Mouse (Mus musculus) CH12.LX (cell line): ENCODE measurements at regions not wholly inside any gene's neighbourhood (a gene's known extent, or its start where the extent isn't known, plus 50 kb on each side); places are given as distances from the start of the nearest gene placed in this dataset.

Source experiments
- DNase-seq: peaks from one replicate; pipeline ENCODE4 v3.0.0-alpha.2; 2013; ENCODE audit errors: extremely low read depth
- H3K27ac ChIP-seq: 2 replicates; pipeline ENCODE4 v1.5.1; 2012; ENCODE audit warnings: low read depth, mild to moderate bottlenecking, control low read depth, moderate library complexity; ENCODE audit not compliant: insufficient read depth
- H3K27me3 ChIP-seq: replicated peaks from 2 replicates; pipeline ENCODE3; 2012; ENCODE audit warnings: inconsistent platforms
- H3K36me3 ChIP-seq, 2 experiments: replicated peaks in 1 of 2; 2 replicates each; pipeline versions ENCODE3 to v1.6.1; 2012; ENCODE audit warnings: inconsistent platforms in 1 of 2, low read length in 1 of 2, mild to moderate bottlenecking in 1 of 2, mixed read lengths in 1 of 2, moderate library complexity in 1 of 2; ENCODE audit not compliant: control insufficient read depth in 1 of 2, insufficient read depth in 1 of 2
- H3K4me1 ChIP-seq, 2 experiments: 2 replicates each; pipeline ENCODE4 v1.6.1; 2012; ENCODE audit warnings: inconsistent platforms in 1 of 2, moderate library complexity in 1 of 2; ENCODE audit not compliant: insufficient read depth in 2 of 2, control insufficient read depth in 1 of 2
- H3K4me2 ChIP-seq: 2 replicates; pipeline ENCODE4 v1.6.1; 2012; ENCODE audit warnings: low read depth, mild to moderate bottlenecking, control low read depth; ENCODE audit not compliant: poor library complexity, insufficient read depth, severe bottlenecking
- H3K4me3 ChIP-seq, 3 experiments: fragments of 150-350 bp in 1 of 3; sonication (generic) in 1 of 3; replicated peaks in 1 of 3; 2 replicates each; pipeline versions ENCODE3 to v1.5.1; 2011 to 2012; ENCODE audit warnings: low read depth in 2 of 3, low read length in 2 of 3, mild to moderate bottlenecking in 2 of 3, moderate library complexity in 2 of 3, control low read depth in 1 of 3, improper control_type of control experiment in 1 of 3, inconsistent platforms in 1 of 3, mixed read lengths in 1 of 3; ENCODE audit not compliant: poor library complexity in 1 of 3
- H3K79me2 ChIP-seq: replicated peaks from 2 replicates; pipeline ENCODE4 v1.6.1; 2012; ENCODE audit warnings: mild to moderate bottlenecking, moderate library complexity; ENCODE audit not compliant: control insufficient read depth, poor library complexity, insufficient read depth, severe bottlenecking; ENCODE audit errors: extremely low read depth
- H3K9ac ChIP-seq: 2 replicates; pipeline ENCODE4 v1.6.1; 2012; ENCODE audit warnings: low read depth, mild to moderate bottlenecking, control low read depth, moderate library complexity; ENCODE audit not compliant: insufficient read depth
- H3K9me3 ChIP-seq: replicated peaks from 2 replicates; pipeline ENCODE3; 2012; ENCODE audit warnings: low read length, inconsistent platforms, mixed read lengths
- BHLHE40 ChIP-seq: IDR thresholded peaks from 2 replicates; pipeline ENCODE4 v1.6.1; 2011; ENCODE audit warnings: mild to moderate bottlenecking, low read depth, low read length, improper control_type of control experiment
- CHD1 ChIP-seq: IDR thresholded peaks from 2 replicates; pipeline ENCODE4 v1.6.1; 2012; ENCODE audit warnings: low read depth, low read length, improper control_type of control experiment, inconsistent platforms
- E2F4 ChIP-seq: IDR thresholded peaks from 2 replicates; pipeline ENCODE4 v1.6.1; 2011; ENCODE audit warnings: low read depth, low read length, improper control_type of control experiment; ENCODE audit not compliant: insufficient replicate concordance
- EP300 ChIP-seq: IDR thresholded peaks from 2 replicates; pipeline ENCODE4 v1.6.1; 2011; ENCODE audit warnings: low read length, improper control_type of control experiment
- ETS1 ChIP-seq: conservative IDR thresholded peaks from 2 replicates; pipeline ENCODE4 v1.6.1; 2012; ENCODE audit warnings: low read depth, mild to moderate bottlenecking, inconsistent platforms, low read length, improper control_type of control experiment, moderate library complexity
- HCFC1 ChIP-seq: IDR thresholded peaks from 2 replicates; pipeline ENCODE4 v1.6.1; 2012; ENCODE audit warnings: low read depth, mild to moderate bottlenecking, inconsistent platforms, low read length, improper control_type of control experiment
- JUN ChIP-seq: IDR thresholded peaks from 2 replicates; pipeline ENCODE4 v1.6.1; 2011; ENCODE audit warnings: low read depth, mild to moderate bottlenecking, low read length, improper control_type of control experiment, moderate library complexity; ENCODE audit not compliant: insufficient read depth
- JUND ChIP-seq: conservative IDR thresholded peaks from 2 replicates; pipeline ENCODE4 v1.6.1; 2011; ENCODE audit warnings: low read depth, low read length, improper control_type of control experiment
- KAT2A ChIP-seq: IDR thresholded peaks from 2 replicates; pipeline ENCODE4 v1.6.1; 2012; ENCODE audit warnings: low read length, improper control_type of control experiment, inconsistent platforms; ENCODE audit not compliant: insufficient replicate concordance
- MAFK ChIP-seq: IDR thresholded peaks from 2 replicates; pipeline ENCODE4 v1.6.1; 2011; ENCODE audit warnings: low read length, improper control_type of control experiment; ENCODE audit not compliant: insufficient replicate concordance
- MAX ChIP-seq: IDR thresholded peaks from 2 replicates; pipeline ENCODE4 v1.6.1; 2011; ENCODE audit warnings: low read length, improper control_type of control experiment
- MXI1 ChIP-seq: IDR thresholded peaks from 2 replicates; pipeline ENCODE4 v1.6.1; 2011; ENCODE audit warnings: mild to moderate bottlenecking, low read depth, low read length, improper control_type of control experiment
- MYC ChIP-seq: IDR thresholded peaks from 2 replicates; pipeline ENCODE4 v1.6.1; 2011; ENCODE audit warnings: low read depth, mild to moderate bottlenecking, improper control_type of control experiment, low read length
- NELFE ChIP-seq: IDR thresholded peaks from 2 replicates; pipeline ENCODE4 v1.6.1; 2011; ENCODE audit warnings: low read depth, low read length, improper control_type of control experiment
- NRF1 ChIP-seq: IDR thresholded peaks from 2 replicates; pipeline ENCODE4 v1.6.1; 2014; ENCODE audit warnings: low read depth, mild to moderate bottlenecking, inconsistent platforms, low read length, improper control_type of control experiment, moderate library complexity
- PAX5 ChIP-seq: IDR thresholded peaks from 2 replicates; pipeline ENCODE4 v1.6.1; 2012; ENCODE audit warnings: low read length, inconsistent platforms, mixed read lengths
- POLR2A ChIP-seq: IDR thresholded peaks from 2 replicates; pipeline ENCODE4 v1.6.1; 2011; ENCODE audit warnings: low read depth, mild to moderate bottlenecking, improper control_type of control experiment, low read length
- POLR2AphosphoS2 ChIP-seq: IDR thresholded peaks from 2 replicates; pipeline ENCODE4 v1.6.1; 2011; ENCODE audit warnings: low read depth, low read length, improper control_type of control experiment
- RCOR1 ChIP-seq: conservative IDR thresholded peaks from 2 replicates; pipeline ENCODE4 v1.6.1; 2012; ENCODE audit warnings: low read depth, mild to moderate bottlenecking, inconsistent platforms, low read length, improper control_type of control experiment
- SIN3A ChIP-seq: IDR thresholded peaks from 2 replicates; pipeline ENCODE4 v1.6.1; 2012; ENCODE audit warnings: low read length, improper control_type of control experiment, inconsistent platforms
- SMC3 ChIP-seq: IDR thresholded peaks from 2 replicates; pipeline ENCODE4 v1.6.1; 2011; ENCODE audit warnings: low read depth, low read length, improper control_type of control experiment
- TCF12 ChIP-seq: IDR thresholded peaks from 2 replicates; pipeline ENCODE4 v1.6.1; 2014; ENCODE audit warnings: low read depth, mild to moderate bottlenecking, inconsistent platforms, low read length, improper control_type of control experiment
- UBTF ChIP-seq: IDR thresholded peaks from 2 replicates; pipeline ENCODE4 v1.6.1; 2012; ENCODE audit warnings: low read depth, mild to moderate bottlenecking, inconsistent platforms, low read length, improper control_type of control experiment, moderate library complexity
- USF2 ChIP-seq: conservative IDR thresholded peaks from 2 replicates; pipeline ENCODE4 v1.6.1; 2011; ENCODE audit warnings: low read depth, low read length, improper control_type of control experiment
- ZC3H11A ChIP-seq: IDR thresholded peaks from 2 replicates; pipeline ENCODE4 v1.6.1; 2012; ENCODE audit warnings: low read depth, mild to moderate bottlenecking, inconsistent platforms, low read length, improper control_type of control experiment
- ZKSCAN1 ChIP-seq: IDR thresholded peaks from 2 replicates; pipeline ENCODE4 v1.6.1; 2012; ENCODE audit warnings: low read depth, inconsistent platforms, low read length, improper control_type of control experiment, borderline replicate concordance
- ZMIZ1 ChIP-seq: IDR thresholded peaks from 2 replicates; pipeline ENCODE4 v1.6.1; 2012; ENCODE audit warnings: low read depth, mild to moderate bottlenecking, inconsistent platforms, low read length, improper control_type of control experiment
- ZNF384 ChIP-seq: IDR thresholded peaks from 2 replicates; pipeline ENCODE4 v1.6.1; 2012; ENCODE audit warnings: low read depth, low read length, improper control_type of control experiment, inconsistent platforms
- dilution Hi-C: fragments of 300-500 bp; cut with MboI; formaldehyde crosslinking; loops from 2 replicates; pipeline ENCODE4 v1.14.3; 2020; ENCODE audit warnings: low sequenced_read_pairs; ENCODE audit not compliant: extremely low pct_unique_long_range_greater_than_20kb, extremely low pct_ligation_motif_present
- in situ Hi-C: fragments of 300-500 bp; cut with MboI; formaldehyde crosslinking; loops from 3 replicates; pipeline ENCODE4 v1.14.3; 2019; ENCODE audit warnings: low sequenced_read_pairs, low pct_ligation_motif_present, low pct_unique_long_range_greater_than_20kb, mixed read lengths

GRCm38 (mm10) chr3:148614971-148615671 is 375.2 kb downstream of the Adgrl2 start:
- H3K9ac ChIP-seq = no peak overlapping the region
- TF ChIP-seq USF2 (no peak), POLR2A (no peak), PAX5 (no peak), TCF12 (no peak), MAFK (no peak), RCOR1 (no peak), SMC3 (no peak), KAT2A (no peak), MAX (no peak), NRF1 (no peak), NELFE (no peak), E2F4 (no peak), JUN (no peak), ZC3H11A (no peak)
- H3K79me2 ChIP-seq = no peaks in the 10 kb centered on the region
- no peak for DNase-seq
- no peak overlapping the region for H3K27ac ChIP-seq
- in situ Hi-C loops (no loop called here), dilution Hi-C loops (no loop called here)
- H3K4me3 ChIP-seq = no peak overlapping the region
- no peaks in the 10 kb centered on the region for H3K27me3 ChIP-seq
- H3K36me3 ChIP-seq = no peaks in the 10 kb centered on the region
- peaks cover 3% of the 10 kb centered on the region for H3K9me3 ChIP-seq
- H3K4me1 ChIP-seq = peaks cover 0 to 6% of the 10 kb centered on the region in 2 experiments; a peak in 1 of 4 replicates
- no peak overlapping the region for H3K4me2 ChIP-seq

DNA sequence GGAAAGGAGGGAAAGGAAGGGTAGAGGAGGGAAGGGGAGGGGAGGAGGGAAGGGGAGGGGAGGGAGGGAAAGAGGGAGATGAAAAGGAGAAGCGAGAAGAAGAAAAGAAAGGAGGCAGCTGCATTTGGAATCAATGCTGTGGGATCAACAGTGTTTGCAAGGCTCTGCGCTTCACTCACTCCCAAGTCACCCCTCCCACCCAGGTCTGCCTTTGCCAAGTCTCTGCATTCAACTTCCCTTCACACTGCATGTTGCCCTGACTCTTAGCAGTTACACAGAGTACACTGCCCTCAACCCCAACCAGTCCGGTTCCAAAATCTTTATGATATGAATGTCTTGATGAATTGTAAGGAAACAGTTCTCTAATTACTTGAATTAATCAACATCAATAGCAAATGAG is 376.9 kb downstream of the Adgrl2 start:
- no peak overlapping the region for H3K27ac ChIP-seq
- in situ Hi-C loops = no loop called here
- no peak for DNase-seq
- no peak overlapping the region for H3K4me3 ChIP-seq
- TF ChIP-seq MYC (no peak), ZKSCAN1 (no peak), BHLHE40 (no peak), ZNF384 (no peak), UBTF (no peak), JUN (no peak), MAFK (no peak), E2F4 (no peak), EP300 (no peak), CHD1 (no peak), HCFC1 (no peak), ETS1 (no peak), ZMIZ1 (no peak), RCOR1 (no peak), MXI1 (no peak), PAX5 (no peak), POLR2AphosphoS2 (no peak), SIN3A (no peak), JUND (no peak), ZC3H11A (no peak)
- H3K36me3 ChIP-seq = no peaks in the 10 kb centered on the region
- no peaks in the 10 kb centered on the region for H3K27me3 ChIP-seq
- H3K4me1 ChIP-seq = no peaks in the 10 kb centered on the region
- dilution Hi-C loops = no loop called here
- H3K4me2 ChIP-seq = no peak overlapping the region
- H3K9me3 ChIP-seq = peaks cover 3% of the 10 kb centered on the region
- no peak overlapping the region for H3K9ac ChIP-seq
- H3K79me2 ChIP-seq = no peaks in the 10 kb centered on the region
